Mouse (Mus musculus) MEL (cell line): ENCODE data around the gene Mtmr11.

ENCODE experiments used
- E2F4 ChIP-seq: IDR thresholded peaks from 2 replicates; pipeline ENCODE4 v1.6.1; 2011; ENCODE audit warnings: low read depth, low read length, improper control_type of control experiment, borderline replicate concordance
- EP300 ChIP-seq, 2 experiments: IDR thresholded peaks; 2 replicates each; pipeline ENCODE4 v1.6.1; 2011; ENCODE audit warnings: improper control_type of control experiment in 2 of 2, low read length in 2 of 2, low read depth in 1 of 2, mild to moderate bottlenecking in 1 of 2
- MAFK ChIP-seq: IDR thresholded peaks from 2 replicates; pipeline ENCODE4 v1.6.1; 2011; ENCODE audit warnings: low read depth, mild to moderate bottlenecking, low read length, improper control_type of control experiment, borderline replicate concordance
- USF1 ChIP-seq: IDR thresholded peaks from 2 replicates; pipeline ENCODE4 v1.6.1; 2014; ENCODE audit warnings: low read depth, mild to moderate bottlenecking, inconsistent platforms, low read length, improper control_type of control experiment, moderate library complexity
- ZC3H11A ChIP-seq: IDR thresholded peaks from 2 replicates; pipeline ENCODE4 v1.6.1; 2012; ENCODE audit warnings: low read depth, mild to moderate bottlenecking, inconsistent platforms, low read length, improper control_type of control experiment

GRCm38 (mm10) chr3:96178427-96178826 lies 16.6 kb downstream of the Mtmr11 start:
- no peak for TF ChIP-seq USF1
- TF ChIP-seq E2F4: no peak
- no peak for TF ChIP-seq EP300 (IDR thresholded peaks at IDR 0.05; ENCODE audit: low read depth in 1 of 2, low read length in 2 of 2)
- no peak for TF ChIP-seq ZC3H11A
- TF ChIP-seq MAFK: no peak
